8 mouse cellular contexts compared by ENCODE assay signal in genomic region chr17:75128337-75128935, GRCm38 (mm10).
DNase-seq lines count a peak whose midpoint lies in the region; TF ChIP-seq lines count a peak whose summit lies in the region.

No protein-coding gene starts in this region.

- WGBS in embryonic facial prominence, embryonic 10.5 days = 65% methylated on average over 8 of the region's 8 CpGs

- H3K4me3 ChIP-seq in layer of hippocampus, adult 2 months = no peak overlapping the region
- no peak overlapping the region for H3K4me3 ChIP-seq in ES-E14 (ENCODE audit: insufficient read depth in 1 of 2, low read depth in 1 of 2, low read length in 2 of 2, poor library complexity in 1 of 2, severe bottlenecking in 1 of 2)
- no peak overlapping the region for H3K4me3 ChIP-seq in embryonic facial prominence, embryonic 10.5 days
- H3K4me3 ChIP-seq in myocyte = no peak overlapping the region

- no peak overlapping the region for H3K27ac ChIP-seq in layer of hippocampus, adult 2 months
- no peak overlapping the region for H3K27ac ChIP-seq in ES-E14 (ENCODE audit: insufficient read depth, low read depth, low read length, poor library complexity, severe bottlenecking)
- no peak overlapping the region for H3K27ac ChIP-seq in embryonic facial prominence, embryonic 10.5 days (replicated peaks)

- no peaks in the 10 kb centered on the region for H3K27me3 ChIP-seq in embryonic facial prominence, embryonic 10.5 days (replicated peaks; ENCODE audit: low read depth, poor library complexity, severe bottlenecking)
- H3K27me3 ChIP-seq in myocyte (ENCODE audit: control insufficient read depth, insufficient read depth, insufficient read length) = no peaks in the 10 kb centered on the region

- in situ Hi-C loops in ES-E14 (cut with MboI; ENCODE audit: low sequenced_read_pairs in 2 of 2, unreplicated experiment in 2 of 2) = no loop called here

- H3K79me2 ChIP-seq in myocyte (ENCODE audit: control insufficient read depth, insufficient read depth) = no peaks in the 10 kb centered on the region

- TF ChIP-seq POLR2A in myocyte (IDR thresholded peaks at IDR 0.05; ENCODE audit: insufficient read length, low read depth) = no peak

- DNase-seq in layer of hippocampus, adult 2 months (ENCODE audit: low spot score in 2 of 2) = no peak
- DNase-seq in layer of hippocampus, adult 9-11 months = no peak
- peak; percentile 47 for DNase-seq in ES-E14 (ENCODE audit: low read depth, low spot score)
- DNase-seq in embryonic facial prominence, embryonic 10.5 days (ENCODE audit: low spot score) = peak; percentile 41
- peak; percentile 61 for DNase-seq in kidney, postnatal 10 days
- DNase-seq in layer of hippocampus, adult 11-12 months (ENCODE audit: low spot score) = no peak
- DNase-seq in cerebellum, adult 9-10 months = no peak

- H3K9me3 ChIP-seq in ES-E14 (ENCODE audit: control insufficient read depth, insufficient read depth, low read depth, low read length) = no peaks in the 10 kb centered on the region
- H3K9me3 ChIP-seq in embryonic facial prominence, embryonic 10.5 days = no peaks in the 10 kb centered on the region

- no peak overlapping the region for H3K4me2 ChIP-seq in myocyte (ENCODE audit: low read depth)

- TF ChIP-seq CTCF in layer of hippocampus, adult 2 months (conservative IDR thresholded peaks at IDR 0.05) = peak; percentile 69

- H3ac ChIP-seq in myocyte (ENCODE audit: control insufficient read depth, insufficient read length) = no peak overlapping the region

- H3K36me3 ChIP-seq in ES-E14 (ENCODE audit: control insufficient read depth, insufficient read depth, low read length, poor library complexity, severe bottlenecking) (no peaks in the 10 kb centered on the region), myocyte (ENCODE audit: control insufficient read depth, insufficient read depth) (no peaks in the 10 kb centered on the region)
- no peaks in the 10 kb centered on the region for H3K36me3 ChIP-seq in embryonic facial prominence, embryonic 10.5 days (replicated peaks)

- H3K9ac ChIP-seq in ES-E14 (ENCODE audit: insufficient read depth, low read depth, low read length, poor library complexity, severe bottlenecking) = no peak overlapping the region

- no peaks in the 10 kb centered on the region for H3K4me1 ChIP-seq in ES-E14 (ENCODE audit: control insufficient read depth in 2 of 2, insufficient read depth in 2 of 2, low read length in 2 of 2, poor library complexity in 1 of 2)
- peaks cover 6% of the 10 kb centered on the region for H3K4me1 ChIP-seq in embryonic facial prominence, embryonic 10.5 days

TF ChIP-seq in ES-E14, 5 proteins besides CTCF, POLR2A, EP300 and RAD21:
- TF ChIP-seq MAFK (IDR thresholded peaks at IDR 0.05; ENCODE audit: insufficient read depth, low read depth, low read length) = no peak
- no peak for TF ChIP-seq ZNF384 (IDR thresholded peaks at IDR 0.05; ENCODE audit: low read depth, low read length)
- TF ChIP-seq ZC3H11A (IDR thresholded peaks at IDR 0.05; ENCODE audit: borderline replicate concordance, low read depth, low read length) = no peak
- no peak for TF ChIP-seq CHD2 (IDR thresholded peaks at IDR 0.05; ENCODE audit: low read depth, low read length)
- TF ChIP-seq HCFC1 (IDR thresholded peaks at IDR 0.05; ENCODE audit: borderline replicate concordance, insufficient read depth, low read length) = no peak

TF ChIP-seq in myocyte, 11 proteins besides CTCF, POLR2A, EP300 and RAD21:
- TF ChIP-seq TCF3 (IDR thresholded peaks at IDR 0.05; ENCODE audit: insufficient read length, low read depth) (no peak), MYOD1 (IDR thresholded peaks at IDR 0.05; ENCODE audit: control insufficient read depth in 1 of 3, insufficient read length in 2 of 3, low read depth in 2 of 3) (no peak), CEBPB (IDR thresholded peaks at IDR 0.05; ENCODE audit: insufficient read depth, poor library complexity, severe bottlenecking) (peak; percentile 79), POLR2AphosphoS2 (IDR thresholded peaks at IDR 0.05; ENCODE audit: insufficient read length, low read depth) (no peak), MAX (IDR thresholded peaks at IDR 0.05; ENCODE audit: low read depth) (no peak), E2F4 (IDR thresholded peaks at IDR 0.05; ENCODE audit: insufficient read depth) (no peak), REST (IDR thresholded peaks at IDR 0.05; ENCODE audit: insufficient read depth, insufficient read length) (no peak)

Comparison
In these comparisons a context has a peak if more than half of its experiments do, and no peak if none do; other contexts are left out.
1. DNase-seq: peak in ES-E14 (single experiment), embryonic facial prominence, embryonic 10.5 days (single experiment) and kidney, postnatal 10 days (single experiment); none in layer of hippocampus, adult 2 months (0 of 2), layer of hippocampus, adult 9-11 months (single experiment), layer of hippocampus, adult 11-12 months (single experiment) and cerebellum, adult 9-10 months (single experiment).